Mouse (Mus musculus) monocyte, adult 59 days (primary cell): ENCODE data around the gene Emilin2. TPM values are rescaled to one million over a fixed set of nuclear protein-coding genes. Genes with fewer than 3 reads are reported as not detected.

Experiments
- total RNA-seq, 2 experiments: library from RNA; stranded (reverse); gene quantifications; one replicate each; pipeline ENCODE4 v1.2.4; 2023

Gene Emilin2
- 100 to 1,000 TPM; 632 to 667 TPM for total RNA-seq

DNA sequence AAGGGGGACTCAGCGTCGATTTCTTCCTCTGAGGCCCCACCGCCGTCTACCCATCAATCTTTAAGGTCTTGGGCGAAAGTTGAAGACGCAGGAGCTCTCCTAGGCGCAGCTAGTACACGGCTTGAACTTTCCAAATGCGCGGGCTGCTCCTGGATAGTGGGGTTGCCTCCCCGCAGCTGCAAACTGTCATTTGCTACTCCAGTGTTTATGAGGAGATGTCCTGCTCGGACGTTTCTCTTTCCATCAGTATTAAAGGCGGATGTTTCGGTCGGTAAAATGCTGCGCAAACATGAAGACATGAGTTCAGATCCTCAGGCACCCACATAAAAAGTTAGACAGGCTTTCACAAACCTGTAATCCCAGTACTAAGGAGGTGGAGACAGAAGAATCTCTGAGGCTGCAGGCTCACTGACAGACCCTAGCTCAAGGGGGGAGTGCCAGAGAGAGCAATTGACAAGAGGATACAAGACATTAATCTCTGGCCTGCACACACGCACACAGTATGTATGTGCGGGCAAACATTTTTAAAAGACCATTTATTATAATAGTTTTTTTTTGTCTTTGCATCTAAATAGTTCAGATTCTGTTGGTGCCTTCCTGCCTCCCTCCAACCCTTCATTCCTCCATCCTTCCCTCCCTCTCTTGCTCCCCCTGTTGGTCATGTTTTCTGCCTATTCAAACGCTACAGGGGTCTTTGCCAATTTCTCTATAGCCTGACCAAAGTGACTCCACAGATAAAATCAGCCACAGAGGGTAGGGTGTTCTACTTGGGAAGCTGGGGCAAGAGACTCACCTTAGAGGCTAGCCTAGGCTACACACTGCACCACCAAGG, at the start of gene Emilin2:
Emilin2 (minus strand) TSS at position 639 of the 832 bp plus-strand sequence.

Other genes with a start within 250 kb of the Emilin2 start
- 100 to 1,000 TPM; 113 to 130 TPM for gene Lpin2, start 129.4 kb downstream of the Emilin2 start, total RNA-seq
- gene Gm4707, start 147.9 kb upstream of the Emilin2 start, total RNA-seq: 10 to 100 TPM; 24.2 to 24.9 TPM
- 100 to 1,000 TPM; 123 TPM for gene Smchd1, start 163.4 kb upstream of the Emilin2 start, total RNA-seq
- gene Ndc80, start 214.9 kb upstream of the Emilin2 start, total RNA-seq: 1 to 10 TPM; 2.6 to 4.8 TPM
- gene Spdya, start 240.1 kb upstream of the Emilin2 start, total RNA-seq: not detected